Mouse (Mus musculus) midbrain, embryonic 16.5 days (tissue): ENCODE data around the gene Zswim3. TPM values are rescaled to one million over a fixed set of nuclear protein-coding genes. Genes with fewer than 3 reads are reported as not detected.

Source experiments
- ATAC-seq: fragments of 200-750 bp; cut with Nextera tagmentation; 2 replicates; pipeline ENCODE4 v1.8.0; 2017; ENCODE audit warnings: moderate TSS enrichment
- H3K27ac ChIP-seq: fragments of 300-500 bp; sonication (generic); 2 replicates; pipeline ENCODE4 v1.5.1; 2014; ENCODE audit warnings: mild to moderate bottlenecking, low read length, mixed read lengths
- H3K27me3 ChIP-seq: fragments of 300-500 bp; sonication (generic); 2 replicates; pipeline ENCODE4 v1.6.1; 2014; ENCODE audit warnings: low read depth, low read length, mixed read lengths; ENCODE audit not compliant: control insufficient read depth, insufficient read depth
- H3K36me3 ChIP-seq: fragments of 300-500 bp; sonication (generic); 2 replicates; pipeline ENCODE4 v1.6.1; 2014; ENCODE audit warnings: mild to moderate bottlenecking, low read length, moderate library complexity, mixed read lengths; ENCODE audit not compliant: control insufficient read depth, insufficient read depth
- H3K4me1 ChIP-seq: fragments of 300-500 bp; sonication (generic); 2 replicates; pipeline ENCODE4 v1.6.1; 2014; ENCODE audit warnings: mild to moderate bottlenecking, low read length, mixed read lengths; ENCODE audit not compliant: control insufficient read depth, insufficient read depth
- H3K4me2 ChIP-seq: fragments of 300-500 bp; sonication (generic); 2 replicates; pipeline ENCODE4 v1.6.1; 2014; ENCODE audit warnings: mild to moderate bottlenecking, low read length, mixed read lengths
- H3K4me3 ChIP-seq: fragments of 300-500 bp; sonication (generic); 2 replicates; pipeline ENCODE4 v1.5.1; 2014; ENCODE audit warnings: low read depth, mild to moderate bottlenecking, low read length, moderate library complexity, mixed read lengths
- H3K9ac ChIP-seq: fragments of 300-500 bp; sonication (generic); 2 replicates; pipeline ENCODE4 v1.6.1; 2014; ENCODE audit warnings: low read depth, low read length, mixed read lengths
- H3K9me3 ChIP-seq: fragments of 300-500 bp; sonication (generic); replicated peaks from 2 replicates; pipeline ENCODE4 v1.6.1; 2014; ENCODE audit warnings: mild to moderate bottlenecking, low read length, mixed read lengths; ENCODE audit not compliant: control insufficient read depth, poor library complexity, severe bottlenecking
- WGBS: fragments of 180-500 bp; shearing (Covaris S2); extraction: QIAGEN DNeasy Blood & Tissue Kit; methylation state at CpG from one replicate; pipeline ENCODE4 v1.1.7; 2014; 5-methylcytosine and 5-hydroxymethylcytosine counted together
- polyA plus RNA-seq: library from polyadenylated mRNA; unstranded; fragments of >200 nt; fragmentation: Nextera tagmentation; extraction: Ambion mirVana; gene quantifications from 2 replicates; pipeline ENCODE4 v1.2.1, GENCODE M21; 2015

The Zswim3 gene
- polyA plus RNA-seq = 17.0 and 17.4 TPM in 2 replicates

GRCm38 (mm10) chr2:164804533-164805331, at the start of gene Zswim3, which contains the start of gene Acot8:
TSS of gene Zswim3 (plus strand) at chr2:164805098.
TSS of gene Acot8 (minus strand) at chr2:164804882.
- Histone ChIP-seq H3K4me3 (peak within 1 kb of the TSS; percentile 76), H3K4me2 (peak within 1 kb of the TSS; percentile 74), H3K36me3 (peaks cover 7% of the 10 kb centered on the region), H3K9ac (peak within 1 kb of the TSS; percentile 83), H3K9me3 (no peaks in the 10 kb centered on the region), H3K27ac (peak within 1 kb of the TSS; percentile 81), H3K4me1 (peaks cover 30% of the 10 kb centered on the region), H3K27me3 (no peaks in the 10 kb centered on the region)
- under 1% methylated on average over 47 of the region's 47 CpGs for WGBS
- peak; percentile 96 for ATAC-seq

- H3K36me3 ChIP-seq = peaks cover 43% of the 10 kb centered on the region
- no peaks in the 10 kb centered on the region for H3K27me3 ChIP-seq
- H3K4me1 ChIP-seq = no peaks in the 10 kb centered on the region
- H3K9me3 ChIP-seq = no peaks in the 10 kb centered on the region
- WGBS = 93% methylated on average over 11 of the region's 11 CpGs
- no peak overlapping the region for H3K9ac ChIP-seq
- no peak overlapping the region for H3K27ac ChIP-seq
- no peak overlapping the region for H3K4me2 ChIP-seq
- H3K4me3 ChIP-seq = no peak overlapping the region
- no peak for ATAC-seq
Measured at GRCm38 (mm10) chr2:164757841-164758240, 47.1 kb upstream of the Zswim3 start.

GRCm38 (mm10) chr2:164758692-164759091, 46.2 kb upstream of the Zswim3 start:
- no peaks in the 10 kb centered on the region for H3K27me3 ChIP-seq
- no peak overlapping the region for H3K4me3 ChIP-seq
- H3K4me1 ChIP-seq = no peaks in the 10 kb centered on the region
- no peak overlapping the region for H3K4me2 ChIP-seq
- no peak overlapping the region for H3K9ac ChIP-seq
- WGBS = 89% methylated on average over 1 of the region's 1 CpGs
- H3K9me3 ChIP-seq = no peaks in the 10 kb centered on the region
- peaks cover 43% of the 10 kb centered on the region for H3K36me3 ChIP-seq
- ATAC-seq = no peak
- no peak overlapping the region for H3K27ac ChIP-seq

GRCm38 (mm10) chr2:164760059-164760833, 44.7 kb upstream of the Zswim3 start:
- Histone ChIP-seq H3K9me3 (no peaks in the 10 kb centered on the region), H3K36me3 (peaks cover 42% of the 10 kb centered on the region), H3K9ac (no peak overlapping the region), H3K4me2 (no peak overlapping the region), H3K4me3 (no peak overlapping the region), H3K27ac (no peak overlapping the region), H3K27me3 (no peaks in the 10 kb centered on the region), H3K4me1 (no peaks in the 10 kb centered on the region)
- 82% methylated on average over 4 of the region's 4 CpGs for WGBS
- no peak for ATAC-seq

GRCm38 (mm10) chr2:164761502-164761901, 43.4 kb upstream of the Zswim3 start:
- Histone ChIP-seq H3K4me2 (no peak overlapping the region), H3K9ac (no peak overlapping the region), H3K36me3 (peaks cover 30% of the 10 kb centered on the region), H3K4me1 (no peaks in the 10 kb centered on the region), H3K27me3 (no peaks in the 10 kb centered on the region), H3K27ac (no peak overlapping the region), H3K4me3 (no peak overlapping the region), H3K9me3 (no peaks in the 10 kb centered on the region)
- no peak for ATAC-seq
- WGBS = 97% methylated on average over 2 of the region's 2 CpGs

GRCm38 (mm10) chr2:164761971-164762370, 42.9 kb upstream of the Zswim3 start:
- no peaks in the 10 kb centered on the region for H3K9me3 ChIP-seq

GRCm38 (mm10) chr2:164762593-164762992, 42.3 kb upstream of the Zswim3 start:
- ATAC-seq = no peak
- Histone ChIP-seq H3K9me3 (no peaks in the 10 kb centered on the region), H3K4me1 (no peaks in the 10 kb centered on the region), H3K4me3 (no peak overlapping the region), H3K27ac (no peak overlapping the region), H3K27me3 (no peaks in the 10 kb centered on the region), H3K36me3 (peaks cover 24% of the 10 kb centered on the region), H3K4me2 (no peak overlapping the region), H3K9ac (no peak overlapping the region)
- 86% methylated on average over 7 of the region's 7 CpGs for WGBS

More at GRCm38 (mm10) chr2:164761971-164762370, 42.9 kb upstream of the Zswim3 start:
- H3K4me3 ChIP-seq = no peak overlapping the region
- no peak for ATAC-seq
- no peaks in the 10 kb centered on the region for H3K4me1 ChIP-seq
- WGBS = 99% methylated on average over 4 of the region's 4 CpGs
- H3K9ac ChIP-seq = no peak overlapping the region
- no peaks in the 10 kb centered on the region for H3K27me3 ChIP-seq
- no peak overlapping the region for H3K4me2 ChIP-seq
- H3K27ac ChIP-seq = no peak overlapping the region
- H3K36me3 ChIP-seq = peaks cover 27% of the 10 kb centered on the region

- Histone ChIP-seq H3K4me1 (peaks cover 7% of the 10 kb centered on the region), H3K36me3 (peaks cover 7% of the 10 kb centered on the region), H3K4me2 (no peak overlapping the region), H3K27me3 (no peaks in the 10 kb centered on the region), H3K27ac (no peak overlapping the region), H3K9me3 (no peaks in the 10 kb centered on the region), H3K4me3 (no peak overlapping the region), H3K9ac (no peak overlapping the region)
- WGBS = 87% methylated on average over 3 of the region's 3 CpGs
- no peak for ATAC-seq
Measured at GRCm38 (mm10) chr2:164765841-164766240, 39.1 kb upstream of the Zswim3 start.
